Mouse (Mus musculus) lung, postnatal 25 days (tissue): Measurements from ENCODE around the gene C6.

Source experiments
- DNase-seq: peaks from one replicate; pipeline ENCODE4 v3.0.0; 2022; ENCODE audit warnings: low spot score

The C6 gene

GRCm38 (mm10) chr15:4726830-4727310 lies at the start of gene C6:
Gene C6 (plus strand): TSS chr15:4727175.
- DNase-seq = peak; percentile 27

GRCm38 (mm10) chr15:4697604-4698003 lies 29.4 kb upstream of the C6 start:
- no peak for DNase-seq

- DNase-seq = peak; percentile 51
Observed at GRCm38 (mm10) chr15:4734150-4734549, 7.2 kb downstream of the C6 start.

- DNase-seq = no peak
Observed at GRCm38 (mm10) chr15:4734996-4735609, 8.1 kb downstream of the C6 start.

GRCm38 (mm10) chr15:4747656-4748055 lies 20.7 kb downstream of the C6 start:
- DNase-seq = no peak

GRCm38 (mm10) chr15:4790378-4790777 lies 63.4 kb downstream of the C6 start:
- DNase-seq = no peak

GRCm38 (mm10) chr15:4796861-4797260 lies 69.9 kb downstream of the C6 start:
- peak; percentile 57 for DNase-seq

- no peak for DNase-seq
Observed at GRCm38 (mm10) chr15:4804256-4804655, 77.3 kb downstream of the C6 start.

GRCm38 (mm10) chr15:4808131-4808530 lies 81.2 kb downstream of the C6 start:
- DNase-seq = no peak

- DNase-seq = no peak
Observed at GRCm38 (mm10) chr15:4814976-4815375, 88.0 kb downstream of the C6 start.

GRCm38 (mm10) chr15:4815711-4816110 lies 88.7 kb downstream of the C6 start:
- no peak for DNase-seq

GRCm38 (mm10) chr15:4816752-4817493 lies 89.9 kb downstream of the C6 start:
- peak; percentile 46 for DNase-seq

- no peak for DNase-seq
Observed at GRCm38 (mm10) chr15:4818437-4818836, 91.5 kb downstream of the C6 start.

- no peak for DNase-seq
Observed at GRCm38 (mm10) chr15:4821161-4821560, 94.2 kb downstream of the C6 start.

GRCm38 (mm10) chr15:4821824-4822223 lies 94.8 kb downstream of the C6 start:
- DNase-seq = no peak

- no peak for DNase-seq
Observed at GRCm38 (mm10) chr15:4827736-4828135, 100.8 kb downstream of the C6 start.

- no peak for DNase-seq
Observed at GRCm38 (mm10) chr15:4836354-4836753, 109.4 kb downstream of the C6 start.

GRCm38 (mm10) chr15:4850015-4850414 lies 123.0 kb downstream of the C6 start:
- DNase-seq = no peak
